Mouse (Mus musculus): ENCODE data around the gene Glg1.

DNA sequence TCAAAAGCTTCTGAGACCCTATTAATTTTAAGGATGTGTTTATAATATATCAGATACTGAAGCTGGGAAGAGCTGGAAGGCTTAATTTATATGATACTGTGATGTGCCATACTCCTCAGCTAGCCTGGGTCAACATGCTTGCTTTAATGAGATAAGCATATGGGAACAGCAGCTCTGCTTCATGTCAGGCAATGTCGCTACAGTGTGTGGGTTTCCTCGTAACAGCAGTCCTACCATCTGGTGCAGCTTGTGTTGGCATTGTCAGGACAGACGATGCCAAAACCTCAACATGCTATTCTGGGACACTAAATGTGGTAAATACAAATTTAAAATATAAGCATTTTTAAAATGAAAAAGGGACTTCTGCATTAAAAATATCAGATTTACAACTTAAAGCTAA lies 40.9 kb downstream of the Glg1 start:
- TF ChIP-seq FLI1 (IDR thresholded peaks at IDR 0.05; ENCODE audit: low read length) (no peak), GATA1 (IDR thresholded peaks at IDR 0.05; ENCODE audit: borderline replicate concordance, low read length) (no peak)

Data from megakaryocyte, embryonic 14.5 days (primary cell).